Mouse (Mus musculus): Measurements from ENCODE around the gene Pcnt.

DNA sequence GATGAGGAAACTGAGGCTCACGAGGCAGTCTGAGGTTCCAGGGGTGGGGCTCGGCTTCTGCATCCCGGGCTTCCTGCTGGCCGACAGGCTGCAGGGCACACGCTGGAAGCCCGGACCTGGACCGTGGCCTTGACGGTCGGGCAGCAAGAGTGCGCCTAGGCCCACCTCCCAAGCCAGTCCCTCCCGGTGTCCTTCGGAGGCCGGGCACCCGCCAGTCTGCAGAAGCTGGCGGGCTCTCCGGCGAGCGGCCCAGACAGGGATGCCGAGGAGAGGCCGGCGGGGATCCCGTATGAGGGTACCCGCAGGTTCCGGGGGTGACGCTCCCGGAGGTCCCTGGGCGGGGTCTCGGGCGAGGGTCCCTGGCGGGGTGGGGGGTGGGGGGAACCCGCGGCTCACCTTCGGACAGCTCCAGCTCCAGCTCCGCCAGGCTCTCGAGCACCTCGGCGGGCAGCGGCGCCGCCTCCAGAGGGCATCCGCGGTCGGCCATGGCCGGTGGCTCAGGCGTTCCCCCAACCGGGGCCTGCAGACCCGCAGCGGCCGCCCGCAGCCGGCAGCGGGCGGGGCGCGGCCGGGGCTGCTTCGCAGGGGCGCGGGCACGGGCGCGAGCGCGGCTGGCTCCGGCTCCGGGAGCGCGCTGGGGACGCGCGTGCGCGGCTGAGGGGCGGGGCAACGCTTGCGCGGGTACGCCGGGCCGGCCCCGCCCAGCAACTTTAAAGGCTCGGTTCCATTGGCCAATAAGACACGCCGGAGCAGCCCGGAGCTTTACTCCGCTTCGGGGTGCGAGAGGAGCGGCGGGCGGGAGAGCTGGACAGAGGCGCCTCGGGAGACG lies 97.7 kb downstream of the Pcnt start, which contains the start of gene Dip2a:
- TF ChIP-seq CTCF (IDR thresholded peaks at IDR 0.05; ENCODE audit: low read depth, low read length), result no peak
- no peak for TF ChIP-seq POLR2A (IDR thresholded peaks at IDR 0.05; ENCODE audit: borderline replicate concordance, low read depth, low read length)
